Mouse (Mus musculus): ENCODE results near the gene Ubap1l.

The Ubap1l gene

GRCm38 (mm10) chr9:65360641-65361448 lies at the start of gene Ubap1l:
Gene Ubap1l, plus strand, starts transcription at chr9:65361041.
- no peak for DNase-seq (ENCODE audit: low spot score in 2 of 2)

DNA sequence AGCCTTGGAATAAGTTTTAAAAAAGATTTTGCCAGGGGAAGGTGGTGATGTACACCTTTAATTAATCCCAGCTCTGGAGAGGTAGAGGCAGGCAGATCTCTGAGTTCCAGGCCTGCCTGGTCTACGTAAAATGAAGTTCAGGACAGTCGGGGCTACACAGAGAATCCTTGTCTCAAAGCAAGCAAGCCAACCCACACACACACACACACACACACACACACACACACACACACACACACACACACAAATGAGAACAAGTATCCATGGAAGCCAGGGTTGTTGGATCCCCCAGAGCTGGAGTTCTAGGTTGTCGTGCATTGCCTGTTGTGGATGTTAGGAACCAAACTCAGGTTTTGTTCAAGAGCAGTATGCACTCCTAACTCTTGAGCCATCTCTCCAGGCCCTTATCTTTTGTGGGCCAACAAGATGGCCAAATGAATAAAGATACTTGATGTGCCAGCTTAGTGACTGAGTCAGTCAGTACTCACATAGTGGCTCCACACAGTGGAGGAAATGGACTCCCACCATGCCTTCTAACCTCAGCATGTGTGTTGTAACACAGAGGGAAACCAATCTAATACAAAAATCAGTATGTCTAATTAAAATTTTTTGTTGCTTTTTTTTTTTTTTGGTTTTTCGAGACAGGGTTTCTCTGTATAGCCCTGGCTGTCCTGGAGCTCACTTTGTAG lies 48.0 kb upstream of the Ubap1l start:
- no peak for DNase-seq (ENCODE audit: low spot score in 2 of 2)

DNA sequence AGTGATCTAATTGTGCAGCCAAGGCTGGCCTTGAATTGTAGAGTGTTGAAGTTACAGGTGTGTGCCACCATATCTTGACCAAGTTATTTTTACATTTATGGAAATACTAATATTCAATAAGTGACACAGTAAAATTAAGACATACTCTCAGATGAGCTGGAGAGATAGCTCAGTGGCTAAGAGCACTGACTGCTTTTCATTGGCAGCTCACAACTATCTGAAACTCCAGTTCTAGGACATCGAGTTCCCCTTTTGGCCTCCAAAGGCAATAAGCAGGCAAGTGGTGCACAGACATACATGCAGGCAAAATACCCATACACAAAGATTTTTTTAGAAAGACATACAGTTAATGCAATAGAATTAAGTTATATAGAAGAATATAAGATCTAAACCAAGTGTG lies 47.0 kb upstream of the Ubap1l start:
- no peak for DNase-seq (ENCODE audit: low spot score in 2 of 2)

DNA sequence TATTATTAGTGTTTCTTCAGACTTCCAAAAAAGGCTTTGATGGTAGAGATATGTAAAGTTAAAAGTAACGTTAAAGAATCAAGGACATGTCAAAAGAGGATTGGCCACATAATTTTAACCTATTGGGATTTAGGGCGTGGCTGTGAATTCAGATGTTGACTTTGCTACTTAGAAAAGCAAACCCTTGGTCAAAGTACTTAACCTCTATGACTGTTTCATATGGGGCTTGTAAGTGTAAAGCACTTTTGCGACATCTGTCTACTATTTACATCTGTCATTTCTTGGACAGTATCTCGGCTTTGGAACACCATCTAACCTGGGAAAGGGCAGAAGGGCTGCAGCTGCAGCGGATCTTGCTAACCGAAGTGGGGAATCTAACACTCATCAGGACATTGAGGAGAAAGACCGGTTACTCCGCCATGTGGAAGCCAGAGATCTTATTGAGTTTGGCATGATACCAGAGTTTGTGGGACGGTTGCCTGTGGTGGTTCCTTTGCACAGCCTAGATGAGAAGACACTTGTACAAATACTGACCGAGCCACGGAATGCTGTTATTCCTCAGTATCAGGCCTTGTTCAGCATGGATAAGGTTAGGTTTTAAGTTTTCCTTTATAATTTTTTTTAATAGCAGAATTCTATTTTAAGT lies 38.5 kb upstream of the Ubap1l start:
- DNase-seq (ENCODE audit: low spot score in 2 of 2): no peak

GRCm38 (mm10) chr9:65325971-65326370 lies 34.9 kb upstream of the Ubap1l start:
- DNase-seq (ENCODE audit: low spot score in 2 of 2): no peak

- DNase-seq (ENCODE audit: low spot score in 2 of 2): no peak
These were observed 33.5 kb upstream of the Ubap1l start for GRCm38 (mm10) chr9:65327371-65327770.

- no peak for DNase-seq (ENCODE audit: low spot score in 2 of 2)
These were observed 26.9 kb upstream of the Ubap1l start for GRCm38 (mm10) chr9:65333958-65334357.

DNA sequence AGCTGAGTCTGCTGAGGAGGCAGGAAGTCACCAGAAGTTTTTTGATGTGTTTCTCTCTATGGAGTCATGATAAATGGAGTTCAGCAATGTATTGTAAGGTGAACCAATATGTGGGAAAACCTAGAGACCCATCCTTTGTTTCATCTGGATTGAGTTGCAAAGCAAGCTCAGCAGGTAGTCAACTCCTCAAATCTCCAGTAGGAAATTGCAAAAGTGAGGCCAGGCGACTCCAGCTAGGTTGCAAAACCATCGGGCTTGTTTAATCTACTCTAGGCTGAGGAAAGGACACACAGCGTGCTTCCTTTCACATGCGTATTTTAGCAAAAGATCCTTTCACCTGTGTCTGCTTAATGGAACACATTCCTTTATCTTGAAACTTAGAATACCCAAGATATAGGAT lies 21.7 kb upstream of the Ubap1l start:
- DNase-seq (ENCODE audit: low spot score in 2 of 2): no peak

DNA sequence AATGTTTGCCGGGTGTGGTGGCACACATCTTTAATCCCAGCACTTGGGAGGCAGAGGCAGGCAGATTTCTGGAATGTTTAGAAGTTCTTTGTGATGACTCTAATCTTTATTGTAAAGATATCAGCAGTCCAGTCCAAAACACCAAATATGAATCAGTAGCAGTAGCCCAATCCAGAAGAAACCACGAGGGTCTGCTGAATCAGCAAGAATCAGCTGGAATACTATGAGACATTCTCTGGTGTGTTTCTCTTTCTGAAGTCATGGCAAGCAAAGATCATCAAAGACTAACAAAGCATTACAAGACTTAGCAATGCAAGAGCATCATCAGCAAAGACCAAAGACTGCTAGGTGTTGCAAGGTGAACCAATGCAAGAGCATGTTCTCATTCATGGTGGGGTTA lies 20.4 kb upstream of the Ubap1l start:
- no peak for DNase-seq (ENCODE audit: low spot score in 2 of 2)

DNA sequence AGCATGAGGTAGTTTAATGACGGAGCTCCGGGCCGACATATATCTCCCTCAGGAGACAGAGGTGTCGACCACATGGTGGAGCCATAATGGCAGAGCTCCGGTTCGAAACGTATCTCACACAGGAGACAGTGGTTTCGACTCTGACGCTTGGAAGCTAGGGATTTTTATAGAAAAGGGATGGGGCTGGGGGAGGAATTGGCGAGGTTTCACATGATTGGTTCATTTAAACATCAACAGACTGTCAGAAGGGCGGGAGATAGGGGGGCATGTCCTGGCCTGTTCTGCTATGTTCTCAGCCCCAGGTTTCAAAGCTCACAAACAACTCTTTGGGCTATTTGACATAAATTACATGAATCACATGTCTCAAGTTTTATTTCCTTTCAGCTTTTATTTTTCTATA lies 15.4 kb upstream of the Ubap1l start:
- peak in 1 of 2 experiments; percentile 33 for DNase-seq (ENCODE audit: low spot score in 2 of 2)

DNA sequence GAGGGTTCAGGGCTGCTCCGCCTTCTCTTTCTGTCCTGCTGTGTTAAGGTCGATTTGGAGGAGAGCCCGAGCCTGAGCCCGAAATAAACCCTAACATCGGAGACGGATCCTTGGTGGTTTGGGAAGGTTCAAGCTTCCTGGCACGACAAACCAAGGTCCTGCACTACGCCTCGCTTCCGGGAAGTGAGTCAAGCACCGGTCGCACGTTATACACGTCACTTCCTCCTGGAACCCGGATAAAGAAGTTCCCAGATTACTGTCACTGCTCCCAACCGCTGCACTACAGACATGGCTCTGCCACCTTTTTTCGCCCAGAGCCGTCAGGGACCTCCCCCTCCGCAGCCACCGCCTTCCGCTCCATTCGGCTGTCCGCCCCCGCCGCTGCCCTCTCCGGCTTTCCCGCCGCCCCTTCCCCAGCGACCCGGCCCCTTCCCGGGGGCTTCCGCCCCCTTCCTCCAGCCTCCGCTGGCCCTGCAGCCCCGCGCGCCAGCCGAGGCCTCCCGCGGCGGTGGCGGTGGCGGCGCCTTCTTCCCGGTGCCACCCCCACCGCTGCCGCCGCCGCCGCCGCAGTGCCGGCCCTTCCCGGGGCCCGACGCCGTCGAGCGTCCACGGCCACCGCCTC lies 14.9 kb upstream of the Ubap1l start, which contains the start of gene Pdcd7:
Pdcd7 (plus strand) TSS at position 251 of the 622 bp plus-strand sequence.
- peak; percentile 98 to 99 for DNase-seq (ENCODE audit: low spot score in 2 of 2)

DNA sequence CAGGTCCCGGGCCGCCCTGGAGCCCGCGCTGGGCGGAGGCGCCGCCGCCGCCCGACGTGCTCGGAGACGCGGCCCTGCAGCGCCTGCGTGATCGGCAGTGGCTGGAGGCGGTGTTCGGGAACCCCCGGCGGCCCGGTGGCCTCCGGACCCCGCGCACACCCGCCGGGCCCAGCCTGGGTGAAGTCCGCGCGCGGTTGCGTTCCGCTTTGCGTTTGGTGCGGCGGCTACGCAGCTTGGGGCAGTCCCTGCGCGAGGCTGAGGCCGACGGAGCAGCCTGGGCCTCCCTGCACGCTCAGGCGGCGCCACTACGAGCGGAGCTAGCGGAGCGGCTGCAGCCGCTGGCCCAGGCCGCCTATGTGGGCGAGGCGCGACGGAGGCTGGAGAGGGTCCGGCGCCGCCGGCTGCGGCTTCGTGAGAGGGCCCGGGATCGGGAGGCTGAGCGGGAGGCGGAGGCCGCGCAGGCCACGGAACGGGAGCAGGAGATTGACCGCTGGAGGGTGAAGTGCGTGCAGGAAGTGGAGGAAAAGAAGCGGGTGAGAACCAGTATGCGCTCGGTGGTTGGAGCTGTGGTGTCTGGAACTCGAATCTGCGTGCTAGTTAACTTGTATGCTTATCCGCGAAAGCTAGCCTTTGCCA lies 14.2 kb upstream of the Ubap1l start:
- DNase-seq (ENCODE audit: low spot score in 2 of 2): peak; percentile 31 to 52

DNA sequence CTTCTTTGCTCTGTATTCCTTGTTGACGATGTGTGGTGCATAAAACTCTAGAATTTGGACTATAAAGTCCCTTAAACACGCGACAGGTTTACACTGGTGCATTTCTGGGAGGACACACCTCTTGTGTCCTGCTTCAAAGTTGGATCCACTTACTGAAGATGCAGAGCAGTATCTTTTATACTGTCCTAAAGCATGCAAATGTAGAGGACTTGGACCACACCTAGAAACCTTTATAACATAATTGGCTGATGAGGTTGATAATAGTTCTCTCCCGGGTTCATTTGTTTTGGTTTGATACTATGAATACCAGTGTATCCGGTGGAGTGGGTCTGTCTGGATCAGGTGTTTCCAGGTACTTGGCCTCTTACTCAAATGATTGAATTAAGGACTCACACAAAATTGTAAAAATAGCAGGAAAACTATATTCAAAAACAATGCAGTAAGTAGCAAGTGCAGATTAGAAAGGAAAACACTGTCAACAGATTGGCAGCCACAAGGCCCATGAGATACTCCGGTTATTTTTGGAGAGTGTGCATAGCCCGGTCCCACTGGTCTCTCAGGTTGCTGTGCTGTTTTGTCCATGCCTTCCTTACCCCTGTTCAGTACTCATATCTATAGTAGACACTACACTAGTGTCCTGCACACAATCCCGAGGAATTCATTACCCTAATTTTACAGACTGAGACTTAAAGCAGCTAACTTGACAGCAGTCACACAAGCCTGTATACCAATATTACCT lies 13.6 kb upstream of the Ubap1l start:
- DNase-seq (ENCODE audit: low spot score in 2 of 2): no peak

DNA sequence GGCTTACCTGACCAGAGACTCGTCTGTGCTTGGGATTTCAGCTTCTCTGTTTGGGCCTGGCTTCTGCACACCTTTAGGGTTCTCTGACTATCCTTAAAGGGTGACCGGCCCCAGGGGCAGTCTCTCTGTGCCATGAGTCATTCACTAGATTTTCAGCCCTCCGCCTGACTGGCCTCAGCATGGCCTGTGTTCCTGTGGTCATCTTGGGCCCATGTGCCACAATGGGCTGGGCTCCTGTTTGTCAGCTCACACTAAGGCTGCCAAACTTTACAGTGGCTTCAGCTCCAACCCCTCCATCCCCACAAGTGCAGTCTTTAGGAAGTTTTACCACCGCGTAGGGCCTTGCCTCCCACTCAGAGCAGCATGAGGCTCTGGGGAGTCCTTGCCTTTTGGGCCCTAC lies 7.6 kb upstream of the Ubap1l start:
- no peak for DNase-seq (ENCODE audit: low spot score in 2 of 2)

DNA sequence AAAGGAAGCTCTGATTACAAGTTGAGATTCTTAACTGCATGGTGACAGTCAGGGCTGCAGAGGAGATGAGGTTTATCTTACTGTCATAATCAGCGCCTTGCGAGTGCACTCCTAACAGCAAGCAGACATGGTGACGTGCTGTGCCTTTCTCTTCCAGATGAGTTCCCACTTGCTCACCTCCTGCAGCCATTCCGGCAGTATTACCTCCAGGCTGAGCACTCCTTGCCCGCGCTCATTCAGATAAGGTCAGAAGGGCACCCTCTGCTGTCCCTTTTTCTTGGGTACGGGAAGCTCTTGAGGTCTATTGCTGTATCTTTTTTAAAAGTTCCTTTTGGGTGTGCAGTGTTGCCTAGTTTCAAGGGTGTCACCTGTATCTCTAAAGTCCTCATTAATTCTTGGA lies 4.3 kb upstream of the Ubap1l start:
- no peak for DNase-seq (ENCODE audit: low spot score in 2 of 2)

GRCm38 (mm10) chr9:65356971-65357370 lies 3.9 kb upstream of the Ubap1l start:
- DNase-seq (ENCODE audit: low spot score in 2 of 2): no peak

DNA sequence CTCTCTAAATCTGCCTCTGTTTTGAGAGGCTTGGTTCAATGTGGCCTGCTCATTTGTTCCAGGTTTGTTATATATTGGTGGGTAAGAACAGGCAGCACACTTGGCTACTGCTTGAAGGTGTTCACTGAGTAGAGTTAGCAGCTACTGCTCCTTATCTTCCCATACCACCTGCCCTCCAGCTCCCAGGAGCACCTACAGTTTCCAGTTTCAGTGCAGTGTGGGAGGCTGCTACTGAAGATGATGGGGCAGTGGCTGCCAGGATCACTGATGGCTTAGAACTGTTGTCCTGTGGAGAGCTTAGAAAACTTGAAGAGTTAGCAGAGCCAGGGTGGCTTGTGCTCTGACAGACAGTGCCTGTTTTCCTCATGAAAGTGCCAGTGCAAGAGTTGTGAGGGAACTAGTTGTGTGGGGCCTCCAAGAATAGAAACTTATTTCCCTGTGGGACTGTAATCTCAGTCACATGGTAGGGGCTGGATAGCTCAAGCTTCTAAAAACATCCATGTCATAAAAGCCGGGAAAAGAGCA lies 1.8 kb upstream of the Ubap1l start:
- DNase-seq (ENCODE audit: low spot score in 2 of 2): no peak

GRCm38 (mm10) chr9:65363684-65364083 lies 2.8 kb downstream of the Ubap1l start:
- no peak for DNase-seq (ENCODE audit: low spot score in 2 of 2)

DNA sequence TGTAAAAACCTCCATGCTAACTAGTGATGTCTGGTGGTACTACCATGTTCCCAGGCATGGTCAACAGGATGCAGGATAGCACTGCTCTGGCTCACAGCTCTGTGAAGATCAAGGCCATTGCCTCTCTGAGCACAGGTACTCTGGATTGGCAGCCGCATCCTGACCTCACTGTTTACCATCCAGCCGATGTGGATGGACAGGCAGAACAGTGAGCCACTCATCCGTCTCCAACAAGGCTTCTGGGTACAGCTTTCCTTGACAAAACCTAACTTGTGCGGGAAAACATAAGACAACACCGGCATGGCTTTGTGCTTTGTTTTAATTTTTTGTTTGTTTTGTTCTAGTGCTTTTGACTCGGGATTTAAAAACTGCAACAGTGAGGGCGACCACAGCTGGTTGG lies 4.9 kb downstream of the Ubap1l start:
- no peak for DNase-seq (ENCODE audit: low spot score in 2 of 2)

DNA sequence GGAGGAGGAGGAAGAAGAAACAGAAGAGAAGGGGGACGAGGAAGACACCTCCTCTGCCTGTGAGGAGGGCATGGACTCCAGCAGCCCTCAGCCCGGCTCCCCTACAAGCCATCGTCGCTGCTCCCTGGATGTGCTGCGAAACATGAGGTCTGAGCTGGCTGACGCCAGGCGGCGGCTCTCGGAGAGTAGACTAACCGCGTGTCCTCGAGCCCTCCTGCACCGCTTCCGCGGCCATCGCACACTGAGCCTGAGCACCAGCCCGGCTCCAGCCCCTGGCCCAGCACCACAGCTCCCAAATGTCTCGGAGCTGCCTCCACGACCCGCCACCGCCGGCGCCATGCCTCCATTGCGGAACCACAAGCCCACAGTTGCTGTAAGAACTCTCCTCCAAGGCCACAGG lies 10.9 kb downstream of the Ubap1l start:
- DNase-seq (ENCODE audit: low spot score in 2 of 2): no peak

- DNase-seq (ENCODE audit: low spot score in 2 of 2): peak; percentile 23
These were observed 11.6 kb downstream of the Ubap1l start for GRCm38 (mm10) chr9:65372449-65372848.

Measured in right cerebral cortex, adult 2 months (tissue).